Mouse (Mus musculus): ENCODE measurements around the gene Lrp6. TPM values are rescaled to one million over a fixed set of nuclear protein-coding genes. Genes with fewer than 3 reads are reported as not detected.

Lrp6 gene
- polyA plus RNA-seq, 1 experiment = 37.0 TPM

DNA sequence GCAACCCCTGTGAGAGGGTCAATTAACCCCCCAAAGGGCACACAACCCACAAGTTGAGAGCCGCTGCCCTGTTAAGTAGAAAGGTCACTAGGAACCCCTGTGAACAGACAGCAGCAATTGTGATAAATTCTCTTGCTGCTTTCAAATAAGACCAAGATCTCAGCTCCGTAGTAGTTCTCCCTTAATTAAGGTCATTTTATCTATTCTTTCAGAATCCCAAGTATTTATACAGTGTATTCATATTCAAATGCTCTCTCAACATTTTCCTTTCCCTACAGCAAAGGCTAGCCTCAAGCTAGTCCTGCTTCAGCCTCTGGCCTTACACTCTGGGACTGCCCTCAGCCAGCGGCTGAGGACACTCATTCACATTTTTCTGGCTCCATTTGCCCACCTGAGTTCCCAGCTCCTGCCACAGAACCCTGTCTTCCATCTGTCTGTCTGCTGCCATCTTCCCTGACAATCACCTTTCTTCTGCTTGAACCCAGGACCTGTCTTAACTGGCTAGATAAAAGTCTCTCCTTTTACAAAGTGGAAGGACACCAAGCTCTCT, 150.1 kb downstream of the Lrp6 start:
- TF ChIP-seq CTCF (IDR thresholded peaks at IDR 0.05; ENCODE audit: low read depth, low read length) (no peak), POLR2A (IDR thresholded peaks at IDR 0.05; ENCODE audit: borderline replicate concordance, low read depth, low read length) (no peak)

DNA sequence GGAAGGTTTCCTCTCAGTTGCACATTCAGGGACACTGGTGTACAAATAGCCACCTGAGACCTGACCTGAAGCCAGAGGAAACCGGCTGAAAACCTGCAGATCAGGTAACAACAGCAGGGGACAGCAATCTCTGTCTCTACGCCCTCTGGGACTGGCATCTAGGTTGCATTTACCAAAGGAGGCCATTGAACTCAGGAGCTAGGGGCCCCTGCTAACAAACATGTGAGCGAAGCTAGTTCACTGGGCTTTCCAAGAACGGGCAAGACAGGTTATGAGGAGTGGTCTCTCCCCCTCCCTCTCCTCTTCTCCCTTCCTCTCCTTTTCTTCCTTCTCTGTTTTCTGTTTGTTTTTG, 152.3 kb downstream of the Lrp6 start:
- no peak overlapping the region for H3K27ac ChIP-seq (ENCODE audit: insufficient read depth, low read depth, low read length)
- H3K4me3 ChIP-seq (ENCODE audit: insufficient read depth, low read length) = no peak overlapping the region
- TF ChIP-seq POLR2A (IDR thresholded peaks at IDR 0.05; ENCODE audit: borderline replicate concordance, low read depth, low read length) = no peak
- no peak for TF ChIP-seq CTCF (IDR thresholded peaks at IDR 0.05; ENCODE audit: low read depth, low read length)
- 0 out of 2 replicates have a peak, but pooled peaks cover 6% of the 10 kb centered on the region for H3K4me1 ChIP-seq (ENCODE audit: control insufficient read depth, insufficient read depth, low read length)

More for the DNA sequence above, 150.1 kb downstream of the Lrp6 start:
- Histone ChIP-seq H3K4me3 (ENCODE audit: insufficient read depth, low read length) (no peak overlapping the region), H3K4me1 (ENCODE audit: control insufficient read depth, insufficient read depth, low read length) (0 out of 2 replicates have a peak, but pooled peaks cover 6% of the 10 kb centered on the region), H3K27ac (ENCODE audit: insufficient read depth, low read depth, low read length) (no peak overlapping the region)

DNA sequence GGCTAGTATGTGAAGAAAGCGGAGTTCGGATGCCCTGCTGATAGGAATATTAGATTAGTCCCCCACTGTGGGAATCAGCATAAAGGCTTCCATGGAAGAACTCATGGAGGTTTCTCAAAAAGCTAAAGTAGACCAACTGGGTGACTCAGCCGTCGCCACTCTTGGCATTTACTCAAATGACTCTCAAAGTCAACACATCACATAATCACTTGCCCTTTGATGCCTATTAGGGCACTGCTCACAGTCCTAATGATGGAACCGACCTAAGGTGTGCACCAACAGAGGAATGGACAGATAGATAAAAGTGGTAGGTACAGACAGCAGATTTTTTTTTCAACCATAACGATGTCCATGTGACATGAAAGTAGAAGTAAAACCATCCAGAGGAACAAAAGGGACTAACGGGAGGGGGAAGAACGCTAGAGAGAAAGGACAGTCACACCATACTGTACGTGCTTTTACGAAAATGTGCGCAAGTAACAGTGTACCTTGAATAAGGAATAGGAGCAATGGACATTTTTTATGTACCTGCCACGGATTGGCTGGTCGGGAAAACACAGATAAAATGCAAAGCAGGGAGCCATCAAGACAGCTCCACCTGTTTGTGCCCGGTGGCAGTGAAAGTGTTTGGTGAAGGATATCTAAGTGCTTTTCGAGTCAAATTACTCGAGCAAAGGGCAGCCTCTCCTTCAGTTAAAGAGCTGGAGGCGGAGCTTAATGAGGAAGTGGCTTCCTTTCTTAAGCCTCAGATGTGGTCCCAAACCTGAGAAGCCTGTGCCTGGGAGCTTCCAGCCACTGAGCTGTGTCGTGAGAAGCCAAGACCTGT, 152.8 kb downstream of the Lrp6 start:
- TF ChIP-seq POLR2A (IDR thresholded peaks at IDR 0.05; ENCODE audit: borderline replicate concordance, low read depth, low read length) = no peak
- no peak for TF ChIP-seq CTCF (IDR thresholded peaks at IDR 0.05; ENCODE audit: low read depth, low read length)
- Histone ChIP-seq H3K4me3 (ENCODE audit: insufficient read depth, low read length) (peak overlapping the region; percentile 46), H3K4me1 (ENCODE audit: control insufficient read depth, insufficient read depth, low read length) (0 out of 2 replicates have a peak, but pooled peaks cover 6% of the 10 kb centered on the region)

DNA sequence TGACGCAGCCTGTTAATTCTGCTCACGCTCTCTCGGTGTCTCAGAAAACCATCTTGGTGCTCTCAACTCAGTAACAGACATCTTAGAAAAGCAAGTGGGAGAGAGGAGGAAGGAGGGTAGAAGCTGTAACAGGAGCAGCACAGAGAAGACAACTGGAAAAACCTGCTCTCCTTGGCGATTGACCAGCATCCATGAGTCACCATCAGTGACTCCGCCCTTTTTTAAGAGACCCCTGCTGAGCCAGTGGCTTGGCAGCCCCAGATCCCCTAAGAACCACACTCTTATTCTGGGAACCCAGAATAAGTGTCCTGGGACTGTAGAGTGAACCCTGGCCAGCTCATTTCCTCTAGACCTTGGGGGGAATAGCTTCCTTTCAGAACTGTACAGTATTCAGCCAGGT, 159.5 kb downstream of the Lrp6 start:
- TF ChIP-seq POLR2A (IDR thresholded peaks at IDR 0.05; ENCODE audit: borderline replicate concordance, low read depth, low read length) (no peak), CTCF (IDR thresholded peaks at IDR 0.05; ENCODE audit: low read depth, low read length) (no peak)
- no peak overlapping the region for H3K4me3 ChIP-seq (ENCODE audit: insufficient read depth, low read length)
- H3K4me1 ChIP-seq (ENCODE audit: control insufficient read depth, insufficient read depth, low read length) = no peaks in the 10 kb centered on the region
- H3K27ac ChIP-seq (ENCODE audit: insufficient read depth, low read depth, low read length) = no peak overlapping the region

More for the DNA sequence above, 152.8 kb downstream of the Lrp6 start:
- H3K27ac ChIP-seq (ENCODE audit: insufficient read depth, low read depth, low read length) = no peak overlapping the region

GRCm38 (mm10) chr6:134403684-134404070, 163.1 kb downstream of the Lrp6 start:
- H3K27ac ChIP-seq (ENCODE audit: insufficient read depth, low read depth, low read length) = no peak overlapping the region
- no peak overlapping the region for H3K4me3 ChIP-seq (ENCODE audit: insufficient read depth, low read length)
- TF ChIP-seq CTCF (IDR thresholded peaks at IDR 0.05; ENCODE audit: low read depth, low read length) = no peak
- TF ChIP-seq POLR2A (IDR thresholded peaks at IDR 0.05; ENCODE audit: borderline replicate concordance, low read depth, low read length) = no peak
- no peaks in the 10 kb centered on the region for H3K4me1 ChIP-seq (ENCODE audit: control insufficient read depth, insufficient read depth, low read length)

GRCm38 (mm10) chr6:134402914-134403683, 163.7 kb downstream of the Lrp6 start:
- no peak overlapping the region for H3K4me3 ChIP-seq (ENCODE audit: insufficient read depth, low read length)
- no peaks in the 10 kb centered on the region for H3K4me1 ChIP-seq (ENCODE audit: control insufficient read depth, insufficient read depth, low read length)
- TF ChIP-seq CTCF (IDR thresholded peaks at IDR 0.05; ENCODE audit: low read depth, low read length) (peak; percentile 77), POLR2A (IDR thresholded peaks at IDR 0.05; ENCODE audit: borderline replicate concordance, low read depth, low read length) (no peak)
- H3K27ac ChIP-seq (ENCODE audit: insufficient read depth, low read depth, low read length) = no peak overlapping the region

Other genes starting within 250 kb of the Lrp6 start
- gene Bcl2l14, start 170.6 kb downstream of the Lrp6 start, polyA plus RNA-seq (2012; ENCODE audit: insufficient read depth, insufficient read length, missing spikeins) = not detected in 2 replicates
- 4.3 and 5.6 TPM in 2 replicates for gene Mansc1, start 65.5 kb upstream of the Lrp6 start, polyA plus RNA-seq (2012; ENCODE audit: insufficient read depth, insufficient read length, missing spikeins)
- 3.6 and 4.5 TPM in 2 replicates for gene Borcs5, start 72.5 kb upstream of the Lrp6 start, polyA plus RNA-seq (2012; ENCODE audit: insufficient read depth, insufficient read length, missing spikeins)
- gene Dusp16, start 225.7 kb upstream of the Lrp6 start, polyA plus RNA-seq (2012; ENCODE audit: insufficient read depth, insufficient read length, missing spikeins) = 4.3 and 6.9 TPM in 2 replicates

Measured in bone marrow macrophage, adult 2 months (primary cell).